Mouse (Mus musculus) spleen, embryonic (tissue): ENCODE data around the gene Thap8.

ENCODE experiments used
- CTCF ChIA-PET: fragments of 350-600 bp; sonication (Branson Sonifier 250); formaldehyde crosslinking; loops from one replicate; lab custom pipeline; 2022; lab: Charles Lee

The Thap8 gene

DNA sequence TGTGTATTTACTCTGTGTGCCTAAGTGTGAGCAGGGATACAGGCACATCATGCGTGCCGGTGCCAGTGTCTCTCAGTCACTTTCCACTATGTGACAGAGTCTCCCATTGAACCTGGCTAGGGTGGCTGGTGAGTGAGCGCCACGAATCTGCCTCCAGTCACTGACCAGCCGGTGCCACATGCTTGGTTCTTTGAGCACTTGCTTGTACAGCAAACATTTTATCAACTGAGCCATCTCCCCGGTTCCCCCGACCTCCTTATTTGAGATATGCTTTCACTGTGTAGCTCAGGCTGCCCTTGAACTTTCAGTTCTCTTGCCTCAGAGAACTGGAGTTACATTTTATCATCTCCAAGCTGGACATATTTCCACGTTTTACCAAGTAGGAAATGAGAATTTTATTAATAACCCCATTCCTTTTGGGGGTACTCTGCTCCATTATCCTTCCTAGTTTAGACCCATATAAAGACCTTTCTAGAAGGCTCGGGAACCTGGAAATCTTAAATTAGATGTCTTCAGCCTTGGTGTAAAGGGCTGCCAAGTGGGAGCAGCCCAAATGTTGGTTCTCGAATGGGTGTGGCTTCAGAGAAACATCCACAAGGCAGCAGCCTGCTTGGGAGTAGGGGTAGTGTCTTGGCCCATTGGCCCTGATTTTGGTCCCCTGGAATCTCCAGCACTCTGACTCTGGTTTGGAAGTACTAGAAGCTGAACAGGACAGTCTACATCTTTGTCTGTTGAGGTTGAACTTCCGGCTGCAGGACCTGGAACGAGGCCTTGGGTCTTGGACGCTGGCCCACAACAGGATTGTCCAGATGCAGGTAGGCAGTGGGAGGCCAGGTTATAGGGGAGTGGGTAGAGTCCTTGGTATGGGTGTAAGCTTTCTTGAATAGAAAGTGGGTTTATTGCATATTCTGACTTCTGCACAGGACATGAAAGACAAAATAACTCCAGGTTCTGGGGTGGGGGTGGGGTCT, 36.0 kb downstream of the Thap8 start:
- CTCF ChIA-PET, result no interaction called here

DNA sequence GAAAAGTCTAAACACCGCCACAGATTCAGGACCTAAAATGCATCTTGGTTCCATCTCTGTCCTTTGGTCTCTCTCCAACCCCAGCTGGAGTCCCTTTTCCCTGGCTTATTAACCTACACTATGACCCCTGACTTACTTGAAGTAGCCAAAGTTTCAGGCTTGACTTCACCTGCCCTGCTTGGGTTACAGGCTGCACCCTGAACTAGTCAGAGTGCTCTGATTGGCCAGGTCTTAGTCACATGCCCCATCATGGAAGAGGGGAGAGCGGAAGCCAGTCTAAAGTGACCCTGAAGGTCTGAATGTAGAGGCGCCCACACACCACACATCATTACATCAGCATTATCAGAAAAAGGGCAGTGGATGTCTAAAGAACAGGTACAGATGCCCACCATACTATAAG, 38.2 kb downstream of the Thap8 start:
- CTCF ChIA-PET, result no interaction called here

DNA sequence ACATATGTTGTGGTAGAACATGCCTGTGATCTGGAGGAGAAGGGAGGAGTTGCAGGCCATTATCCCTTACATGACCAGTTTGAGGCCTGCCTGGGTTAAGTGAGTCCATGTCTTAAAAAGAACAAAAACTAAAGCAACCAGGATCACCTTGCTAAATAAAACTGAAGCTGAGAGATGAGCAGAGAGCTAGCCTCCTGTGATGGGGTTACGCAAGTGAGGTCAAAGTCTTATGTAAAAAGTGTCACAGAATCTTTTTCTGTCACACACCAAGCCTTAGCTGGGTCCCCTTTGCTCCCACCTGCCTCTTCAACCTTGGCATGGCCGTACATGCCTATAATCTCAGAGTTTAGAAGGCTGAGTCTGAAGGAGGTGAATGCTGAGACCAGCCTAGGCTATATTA, 41.1 kb downstream of the Thap8 start:
- CTCF ChIA-PET, result no interaction called here

DNA sequence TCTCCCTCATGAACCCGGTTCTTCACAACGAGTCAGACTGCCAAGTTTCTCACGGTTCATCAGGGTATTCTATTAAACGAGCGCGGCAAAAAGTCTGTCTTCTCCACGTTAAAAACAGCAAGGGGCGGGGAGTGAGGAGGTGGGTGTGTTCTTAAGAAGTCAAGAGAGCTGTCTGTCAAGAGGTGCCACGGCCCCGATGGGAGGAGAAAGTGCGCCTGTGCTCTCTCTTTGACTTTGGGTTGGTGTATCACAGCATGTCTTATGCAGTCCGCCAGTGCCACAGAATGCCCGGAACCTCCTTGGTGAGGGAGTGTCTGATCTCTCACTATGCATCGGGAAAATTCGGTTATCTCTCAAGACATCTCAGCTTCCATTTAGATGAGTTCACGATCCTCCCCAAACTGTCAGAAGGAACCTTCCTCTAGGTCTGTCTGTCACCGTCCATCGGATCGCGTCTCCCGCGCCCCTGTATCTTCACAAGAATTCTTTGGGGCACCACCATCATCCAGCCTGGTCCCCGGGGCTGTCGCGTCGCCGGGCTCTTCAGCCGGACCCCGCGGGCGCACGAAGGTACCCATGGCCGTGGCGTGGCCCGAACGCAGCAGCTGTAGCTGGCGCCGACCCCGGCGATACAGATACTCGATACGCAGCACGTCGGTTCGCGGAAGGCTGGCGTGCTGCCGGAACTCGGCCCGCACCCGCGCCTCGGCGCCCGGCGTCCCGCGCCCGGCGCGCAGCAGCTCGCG, 41.8 kb downstream of the Thap8 start, which contains the start of gene E130208F15Rik:
TSS of gene E130208F15Rik (plus strand) at position 202 of the 746 bp plus-strand sequence.
- CTCF ChIA-PET, result interaction anchor here (2.0 kb wide), 1 partner anchor 12 kb away, joined by 7 read pairs; no protein-coding TSS in a partner anchor

DNA sequence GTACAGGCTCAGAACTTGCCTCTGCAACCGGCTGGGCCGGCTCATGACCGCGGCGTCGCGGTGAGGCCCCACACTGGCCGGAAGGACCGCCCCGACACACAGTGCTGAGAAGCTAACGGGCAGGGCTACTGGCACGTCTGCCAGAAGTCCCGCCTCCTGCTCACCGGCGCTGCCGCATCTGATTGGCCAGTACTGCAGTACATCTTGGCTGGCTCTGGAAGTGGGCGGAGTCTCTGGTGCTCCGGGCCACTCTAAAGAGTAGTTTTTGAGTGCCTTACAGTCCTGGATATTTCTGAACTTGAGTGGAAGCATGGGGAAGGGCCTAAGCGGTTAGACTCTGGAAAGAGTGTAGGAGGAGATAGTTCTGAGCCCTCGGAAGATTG, 42.4 kb downstream of the Thap8 start:
- CTCF ChIA-PET, result interaction anchor here (2.0 kb wide), 1 partner anchor 13 kb away, joined by 7 read pairs; no protein-coding TSS in a partner anchor

DNA sequence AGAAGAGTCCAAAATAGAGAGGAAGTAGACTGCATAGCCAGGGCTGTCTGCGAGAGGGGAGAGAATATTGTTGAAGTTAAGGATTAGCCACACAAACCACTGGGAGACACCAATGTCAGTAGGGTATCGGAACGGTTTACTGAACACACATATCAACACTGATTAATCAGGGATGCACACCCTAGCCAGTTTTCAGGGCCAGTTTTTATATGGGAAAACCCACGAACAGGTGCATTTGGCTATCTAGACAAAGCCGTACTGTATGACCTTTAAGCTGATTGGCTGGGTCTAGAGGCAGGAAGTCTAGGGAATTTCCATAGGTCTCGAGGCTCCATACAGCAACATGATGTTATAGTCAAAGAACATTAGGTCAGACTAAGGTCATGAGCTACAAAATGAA, 43.0 kb downstream of the Thap8 start:
- CTCF ChIA-PET, result interaction anchor here (2.0 kb wide), 1 partner anchor 13 kb away, joined by 7 read pairs; no protein-coding TSS in a partner anchor

DNA sequence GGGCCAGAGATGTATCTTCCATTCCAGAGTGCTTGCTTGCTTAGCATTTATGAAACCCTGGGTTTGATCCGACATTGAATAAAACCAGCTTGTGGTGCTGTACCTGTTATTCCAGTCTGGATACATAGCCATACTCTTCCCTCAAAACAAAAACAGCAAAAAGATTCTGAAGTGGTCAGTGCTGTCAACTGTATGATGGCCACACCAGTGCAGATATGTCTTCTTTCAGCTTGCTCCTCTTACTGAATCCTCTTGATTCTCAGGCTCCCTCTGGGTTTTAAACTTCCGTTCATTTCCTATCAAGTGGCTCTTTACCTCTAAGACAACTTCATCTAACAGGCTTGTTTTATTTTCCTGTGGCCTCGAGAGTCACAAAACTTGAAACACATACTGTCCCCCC, 43.9 kb downstream of the Thap8 start, which contains the start of gene Sdhaf1:
TSS of gene Sdhaf1 (minus strand) at position 101 of the 400 bp plus-strand sequence.
- CTCF ChIA-PET, result interaction anchor here (0.6 kb wide), 1 partner anchor 110 kb away, joined by 3 read pairs; no protein-coding TSS in a partner anchor

DNA sequence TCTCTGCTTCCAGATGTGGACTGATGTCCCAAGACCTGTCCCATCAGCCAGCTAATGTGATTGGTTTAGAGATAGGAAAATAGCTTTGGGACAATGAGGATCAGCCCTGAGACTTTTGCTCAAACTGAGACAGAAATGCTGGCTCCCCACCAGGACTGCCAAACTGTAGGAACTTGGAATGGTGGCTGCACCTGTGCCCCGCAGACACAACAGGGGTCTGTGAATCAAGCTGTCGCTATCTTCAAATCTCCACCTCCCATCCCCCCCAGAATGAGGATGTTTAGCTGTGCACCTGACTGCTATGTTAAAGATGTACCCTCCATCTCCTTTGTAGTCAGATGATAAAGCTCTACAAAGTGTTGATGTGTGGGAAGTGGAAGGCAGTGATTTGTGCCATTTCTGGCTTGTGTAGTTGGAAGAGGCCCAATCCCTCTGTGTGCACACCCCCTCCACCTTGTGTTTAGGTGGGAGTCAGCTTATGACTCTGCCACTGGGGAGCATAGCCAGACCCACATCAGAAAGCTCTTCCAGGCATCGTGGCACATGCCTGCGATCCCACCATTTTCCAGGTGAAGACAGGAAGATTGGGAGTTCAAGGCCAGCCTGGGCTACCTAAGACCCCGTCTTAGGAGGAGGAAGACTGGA, 44.5 kb downstream of the Thap8 start:
- CTCF ChIA-PET, result interaction anchor here (0.6 kb wide), 1 partner anchor 109 kb away, joined by 3 read pairs; no protein-coding TSS in a partner anchor

DNA sequence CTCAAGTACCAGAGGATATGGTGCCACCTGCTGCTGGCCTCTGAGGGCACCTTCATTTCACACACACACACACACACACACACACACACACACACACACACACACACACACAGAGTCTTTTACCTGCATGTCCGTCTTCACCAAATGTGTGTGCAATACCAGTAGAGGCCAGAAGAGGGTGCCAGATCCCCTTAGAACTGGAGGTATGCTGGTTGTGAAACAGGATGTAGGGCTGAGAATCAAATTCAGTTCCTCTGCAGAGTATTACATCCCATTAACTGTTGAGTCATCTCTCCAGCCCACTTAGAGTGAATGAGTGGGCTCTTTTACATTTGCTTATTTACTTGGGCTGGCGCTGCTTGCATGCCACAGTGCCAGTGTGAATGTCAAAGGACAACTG, 45.5 kb downstream of the Thap8 start:
- CTCF ChIA-PET, result no interaction called here

DNA sequence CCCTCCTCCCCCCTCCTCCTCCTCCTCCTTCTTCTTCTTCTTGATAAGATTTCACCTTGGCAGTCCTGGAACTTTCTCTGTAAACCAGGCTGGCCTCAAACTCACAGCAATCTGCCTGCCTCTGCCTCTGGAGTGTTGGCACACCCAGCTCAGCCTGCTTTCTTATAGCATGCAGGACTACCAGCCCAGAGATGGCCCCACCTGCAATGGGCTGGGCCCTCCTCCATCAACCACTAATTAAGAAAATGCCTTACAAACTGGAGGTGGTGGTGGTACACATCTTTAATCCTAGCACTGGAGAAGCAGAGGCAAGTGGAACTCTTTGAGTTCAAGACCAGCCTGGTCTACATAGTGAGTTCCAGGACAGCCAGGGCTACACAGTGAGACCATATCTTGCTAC, 46.5 kb downstream of the Thap8 start:
- CTCF ChIA-PET, result no interaction called here

DNA sequence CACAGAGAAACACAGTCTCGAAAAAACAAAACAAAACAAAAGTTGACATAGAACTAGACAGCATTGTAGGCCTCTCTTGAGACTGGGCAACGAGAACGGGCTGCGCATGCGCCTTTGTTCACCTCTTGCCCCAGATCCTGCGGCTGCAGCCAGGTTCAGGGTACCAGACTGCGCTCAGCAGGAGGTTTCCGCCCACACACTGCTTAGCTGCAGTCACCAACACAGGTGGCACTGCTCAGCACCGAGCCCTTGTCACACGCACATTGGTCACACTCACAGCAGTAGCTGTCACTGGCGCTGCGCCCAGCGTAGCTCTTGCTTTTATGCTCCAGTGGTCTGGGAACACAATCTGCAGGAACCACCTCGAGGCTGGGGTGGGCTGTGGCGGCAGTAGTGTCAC, 47.2 kb downstream of the Thap8 start:
- CTCF ChIA-PET, result interaction anchor here (0.6 kb wide), 1 partner anchor 948 kb away, joined by 3 read pairs; no protein-coding TSS in a partner anchor

DNA sequence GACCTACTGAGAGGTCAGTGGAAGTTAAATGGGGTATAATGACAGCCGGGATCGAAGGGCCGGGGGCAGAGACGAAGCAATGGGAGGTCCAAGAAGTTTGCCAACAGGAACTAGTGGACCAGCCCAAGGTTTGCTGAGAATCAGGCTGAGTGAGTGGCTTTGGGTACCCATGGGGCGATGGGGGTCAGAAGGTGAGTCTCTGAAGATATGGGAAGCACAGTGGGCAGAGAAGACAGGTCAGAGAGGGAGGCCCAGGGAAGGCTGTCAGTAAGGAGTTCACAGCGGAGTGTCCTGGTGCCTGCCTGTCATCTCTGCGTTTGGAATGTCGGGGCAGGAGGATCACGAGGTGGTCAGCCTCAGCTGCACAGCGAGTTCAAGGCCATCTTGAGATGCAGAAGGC, 48.5 kb downstream of the Thap8 start:
- CTCF ChIA-PET, result no interaction called here

DNA sequence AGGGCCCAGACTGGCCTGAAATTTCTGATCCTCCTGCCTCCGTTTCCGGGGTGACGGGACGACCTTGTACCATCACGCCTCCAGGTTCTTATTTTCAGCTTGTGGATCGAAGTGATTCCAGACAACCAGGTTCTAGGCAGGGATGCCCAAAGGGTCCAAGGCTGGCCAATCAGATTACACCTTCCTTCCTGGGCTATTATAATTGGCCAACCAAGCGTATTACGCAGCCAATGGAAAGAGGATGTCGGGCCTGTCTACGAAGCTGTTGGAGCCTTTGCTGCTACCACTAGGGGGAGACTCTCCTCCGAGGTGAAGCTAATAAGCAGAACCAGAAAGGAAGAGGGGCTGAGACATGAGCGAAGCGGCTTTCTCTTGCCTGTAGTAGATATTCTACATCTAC, 52.0 kb downstream of the Thap8 start:
- CTCF ChIA-PET, result interaction anchor here (0.6 to 1.0 kb wide), 2 partner anchors 13 to 315 kb away, joined by 5 to 6 read pairs; no protein-coding TSS in a partner anchor

DNA sequence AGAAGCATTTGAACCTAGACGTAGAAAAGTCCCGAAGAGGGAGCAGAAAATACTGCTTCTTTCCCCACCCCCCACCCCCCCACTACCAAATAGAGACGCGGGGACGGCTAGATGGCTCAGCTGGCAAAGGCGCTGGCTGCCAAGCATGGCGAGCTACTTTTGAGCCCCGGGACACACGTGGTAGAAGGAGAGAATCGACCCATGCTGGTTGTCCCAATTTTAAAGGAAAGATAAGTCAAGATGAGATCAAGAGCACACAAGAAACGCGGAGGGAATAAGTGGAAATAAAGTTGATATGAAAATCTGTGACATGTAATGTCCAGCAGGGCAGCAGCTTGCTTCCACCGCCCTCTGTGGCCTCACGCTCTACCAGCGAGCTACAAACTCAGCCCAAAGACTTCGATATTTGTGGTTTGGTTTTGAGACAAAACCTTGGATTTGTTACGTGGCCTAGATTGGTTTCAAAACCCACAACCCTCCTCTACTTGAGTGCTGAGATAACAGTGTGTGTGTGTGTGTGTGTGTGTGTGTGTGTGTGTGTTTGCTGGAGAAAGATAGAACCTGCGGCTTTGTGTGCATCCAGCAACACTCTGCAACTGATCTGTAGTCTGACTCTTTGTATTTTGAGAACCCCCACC, 52.8 kb downstream of the Thap8 start:
- CTCF ChIA-PET, result interaction anchor here (0.6 to 1.0 kb wide), 4 partner anchors 12 to 499 kb away, joined by 3 to 6 read pairs (median 5); no protein-coding TSS in a partner anchor

DNA sequence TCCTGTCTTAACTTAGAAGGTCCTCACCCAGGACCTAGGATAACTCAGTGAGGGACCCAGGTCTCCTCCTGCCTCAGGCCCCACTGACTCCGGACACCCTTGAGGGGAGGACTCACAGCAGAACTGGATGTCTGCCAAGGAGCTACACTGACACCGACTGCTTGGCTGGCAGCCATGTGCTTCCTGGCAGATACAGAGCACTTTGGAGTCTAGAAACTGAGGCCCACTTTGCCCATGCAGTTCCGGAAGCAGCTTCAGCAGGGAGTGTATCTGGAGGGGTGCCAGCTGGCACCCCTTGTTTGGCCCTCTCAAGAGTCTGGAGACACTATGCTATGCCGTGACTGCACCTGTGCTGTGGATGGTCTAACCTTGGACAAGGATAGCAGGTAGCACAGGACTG, 53.5 kb downstream of the Thap8 start:
- CTCF ChIA-PET, result interaction anchor here (0.6 kb wide), 1 partner anchor 159 kb away, joined by 3 read pairs; no protein-coding TSS in a partner anchor

DNA sequence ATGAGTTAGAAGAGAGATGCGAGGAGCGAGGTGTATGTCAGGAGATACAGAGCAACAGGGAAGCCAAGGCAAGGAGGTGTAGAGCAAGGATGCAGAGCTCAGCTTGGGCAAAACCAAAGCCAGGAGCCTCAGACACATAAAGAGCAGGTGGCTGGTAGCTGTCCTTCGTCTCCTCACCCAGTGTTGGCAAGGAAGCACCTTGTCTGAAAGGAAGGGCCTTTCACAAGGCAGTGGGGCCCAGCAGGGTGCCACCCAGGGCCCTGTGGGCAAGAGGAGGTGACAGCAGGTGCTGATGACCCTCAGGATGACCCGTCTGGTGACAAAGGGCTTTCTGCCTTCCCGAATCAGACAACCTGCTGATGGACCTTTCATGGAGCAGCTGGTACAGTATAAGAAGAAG, 54.7 kb downstream of the Thap8 start:
- CTCF ChIA-PET, result no interaction called here

DNA sequence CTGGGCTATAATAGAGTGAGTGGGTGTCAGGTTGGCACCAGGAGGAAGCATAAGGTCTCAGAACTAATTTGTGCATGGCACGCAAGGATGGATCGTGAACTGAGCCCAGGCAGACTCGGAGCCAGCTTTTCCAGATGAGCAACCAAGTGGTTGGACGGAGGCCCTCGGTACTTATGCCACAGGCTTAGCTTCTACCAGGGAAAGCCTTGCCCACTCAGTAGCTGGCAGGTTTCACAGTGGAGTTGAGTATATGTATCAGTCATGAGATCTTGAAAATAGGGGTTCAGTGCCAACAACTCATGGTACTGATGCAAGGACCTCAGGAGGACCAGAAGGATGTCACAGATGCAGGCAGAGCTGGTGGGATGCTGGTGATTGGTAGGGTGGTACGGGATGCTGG, 55.8 kb downstream of the Thap8 start:
- CTCF ChIA-PET, result interaction anchor here (0.6 kb wide), 1 partner anchor 54 kb away, joined by 7 read pairs; no protein-coding TSS in a partner anchor

DNA sequence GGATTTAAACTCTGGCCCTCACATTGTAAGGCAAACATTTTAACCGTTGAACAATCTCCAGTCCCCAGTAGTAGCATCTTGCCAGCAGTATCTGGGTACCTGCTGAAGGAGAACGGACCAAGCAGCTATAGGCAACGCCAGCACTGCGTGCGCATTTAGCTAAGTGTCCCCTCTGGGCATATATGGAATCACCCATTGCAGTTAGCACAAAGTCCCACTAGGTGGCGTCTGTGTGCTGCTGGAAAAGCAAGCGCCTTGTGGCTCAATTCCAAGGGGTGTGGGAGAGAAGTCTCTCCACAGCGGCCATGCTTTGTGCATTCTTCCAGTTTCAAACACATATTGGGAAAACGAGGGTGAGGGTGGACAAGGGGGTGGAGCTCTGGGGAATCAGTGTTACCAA, 56.5 kb downstream of the Thap8 start:
- CTCF ChIA-PET, result interaction anchor here (0.6 kb wide), 1 partner anchor 55 kb away, joined by 7 read pairs; no protein-coding TSS in a partner anchor

DNA sequence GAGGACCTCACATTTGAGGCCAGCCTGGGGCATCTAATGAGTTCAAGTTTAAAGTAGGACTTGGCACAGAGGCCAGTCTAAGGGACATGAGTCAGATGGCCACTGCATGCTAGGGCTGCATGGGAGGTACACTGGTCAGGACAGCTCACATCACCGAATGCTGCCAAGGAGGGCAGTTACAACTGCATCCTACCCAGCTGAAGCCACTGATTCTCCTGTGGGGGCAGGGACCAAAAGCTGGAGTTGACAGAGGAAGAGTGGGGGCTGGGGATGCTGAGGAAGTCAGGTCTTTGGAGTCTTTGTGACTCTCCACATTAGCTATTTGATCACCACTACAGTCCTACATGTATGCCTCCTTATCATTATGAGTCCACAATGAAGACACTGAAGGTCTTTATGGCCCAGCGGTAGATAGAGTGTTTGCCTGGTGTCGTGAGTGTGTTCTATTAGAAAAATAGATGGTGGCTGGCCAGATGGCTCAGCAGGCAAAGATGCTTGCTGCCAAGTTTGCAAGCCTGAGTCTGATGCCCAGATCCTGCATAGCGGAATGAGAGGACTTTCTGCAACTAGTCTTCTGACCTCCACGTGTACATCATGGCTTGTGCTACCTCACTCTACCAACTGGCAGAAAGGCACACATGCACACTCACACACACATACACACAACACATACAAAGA, 59.7 kb downstream of the Thap8 start:
- CTCF ChIA-PET, result no interaction called here
